Mouse (Mus musculus) CH12.LX (cell line): ENCODE measurements around the gene Timeless. TPM values are rescaled to one million over a fixed set of nuclear protein-coding genes. Genes with fewer than 3 reads are reported as not detected.

Experiments
- DNase-seq: peaks from one replicate; pipeline ENCODE4 v3.0.0-alpha.2; 2013; ENCODE audit errors: extremely low read depth
- H3K27ac ChIP-seq: 2 replicates; pipeline ENCODE4 v1.5.1; 2012; ENCODE audit warnings: low read depth, mild to moderate bottlenecking, control low read depth, moderate library complexity; ENCODE audit not compliant: insufficient read depth
- H3K27me3 ChIP-seq: replicated peaks from 2 replicates; pipeline ENCODE3; 2012; ENCODE audit warnings: inconsistent platforms
- H3K36me3 ChIP-seq, 2 experiments: replicated peaks in 1 of 2; 2 replicates each; pipeline versions ENCODE3 to v1.6.1; 2012; ENCODE audit warnings: inconsistent platforms in 1 of 2, low read length in 1 of 2, mild to moderate bottlenecking in 1 of 2, mixed read lengths in 1 of 2, moderate library complexity in 1 of 2; ENCODE audit not compliant: control insufficient read depth in 1 of 2, insufficient read depth in 1 of 2
- H3K4me1 ChIP-seq, 2 experiments: 2 replicates each; pipeline ENCODE4 v1.6.1; 2012; ENCODE audit warnings: inconsistent platforms in 1 of 2, moderate library complexity in 1 of 2; ENCODE audit not compliant: insufficient read depth in 2 of 2, control insufficient read depth in 1 of 2
- H3K4me2 ChIP-seq: 2 replicates; pipeline ENCODE4 v1.6.1; 2012; ENCODE audit warnings: low read depth, mild to moderate bottlenecking, control low read depth; ENCODE audit not compliant: poor library complexity, insufficient read depth, severe bottlenecking
- H3K4me3 ChIP-seq, 3 experiments: fragments of 150-350 bp in 1 of 3; sonication (generic) in 1 of 3; replicated peaks in 1 of 3; 2 replicates each; pipeline versions ENCODE3 to v1.5.1; 2011 to 2012; ENCODE audit warnings: low read depth in 2 of 3, low read length in 2 of 3, mild to moderate bottlenecking in 2 of 3, moderate library complexity in 2 of 3, control low read depth in 1 of 3, improper control_type of control experiment in 1 of 3, inconsistent platforms in 1 of 3, mixed read lengths in 1 of 3; ENCODE audit not compliant: poor library complexity in 1 of 3
- H3K79me2 ChIP-seq: replicated peaks from 2 replicates; pipeline ENCODE4 v1.6.1; 2012; ENCODE audit warnings: mild to moderate bottlenecking, moderate library complexity; ENCODE audit not compliant: control insufficient read depth, poor library complexity, insufficient read depth, severe bottlenecking; ENCODE audit errors: extremely low read depth
- H3K9ac ChIP-seq: 2 replicates; pipeline ENCODE4 v1.6.1; 2012; ENCODE audit warnings: low read depth, mild to moderate bottlenecking, control low read depth, moderate library complexity; ENCODE audit not compliant: insufficient read depth
- H3K9me3 ChIP-seq: replicated peaks from 2 replicates; pipeline ENCODE3; 2012; ENCODE audit warnings: low read length, inconsistent platforms, mixed read lengths
- CHD1 ChIP-seq: IDR thresholded peaks from 2 replicates; pipeline ENCODE4 v1.6.1; 2012; ENCODE audit warnings: low read depth, low read length, improper control_type of control experiment, inconsistent platforms
- CTCF ChIP-seq, 2 experiments: IDR thresholded peaks in 1 of 2; conservative IDR thresholded peaks in 1 of 2; 2 replicates each; pipeline ENCODE4 v1.5.1; 2011 to 2012; ENCODE audit warnings: low read depth in 2 of 2, low read length in 2 of 2, improper control_type of control experiment in 1 of 2, inconsistent platforms in 1 of 2, mild to moderate bottlenecking in 1 of 2, moderate library complexity in 1 of 2
- ELF1 ChIP-seq: IDR thresholded peaks from 2 replicates; pipeline ENCODE4 v1.6.1; 2014; ENCODE audit warnings: low read depth, mild to moderate bottlenecking, inconsistent platforms, low read length, improper control_type of control experiment
- EP300 ChIP-seq: IDR thresholded peaks from 2 replicates; pipeline ENCODE4 v1.6.1; 2011; ENCODE audit warnings: low read length, improper control_type of control experiment
- ETS1 ChIP-seq: conservative IDR thresholded peaks from 2 replicates; pipeline ENCODE4 v1.6.1; 2012; ENCODE audit warnings: low read depth, mild to moderate bottlenecking, inconsistent platforms, low read length, improper control_type of control experiment, moderate library complexity
- GABPA ChIP-seq: IDR thresholded peaks from 2 replicates; pipeline ENCODE4 v1.6.1; 2012; ENCODE audit warnings: low read depth, low read length, improper control_type of control experiment, inconsistent platforms; ENCODE audit not compliant: insufficient replicate concordance
- HCFC1 ChIP-seq: IDR thresholded peaks from 2 replicates; pipeline ENCODE4 v1.6.1; 2012; ENCODE audit warnings: low read depth, mild to moderate bottlenecking, inconsistent platforms, low read length, improper control_type of control experiment
- MAFK ChIP-seq: IDR thresholded peaks from 2 replicates; pipeline ENCODE4 v1.6.1; 2011; ENCODE audit warnings: low read length, improper control_type of control experiment; ENCODE audit not compliant: insufficient replicate concordance
- MAZ ChIP-seq: IDR thresholded peaks from 2 replicates; pipeline ENCODE4 v1.6.1; 2012; ENCODE audit warnings: low read depth, mild to moderate bottlenecking, inconsistent platforms, low read length, improper control_type of control experiment, moderate library complexity
- MEF2A ChIP-seq: IDR thresholded peaks from 2 replicates; pipeline ENCODE4 v1.6.1; 2014; ENCODE audit warnings: low read depth, mild to moderate bottlenecking, inconsistent platforms, low read length, improper control_type of control experiment, borderline replicate concordance
- MYC ChIP-seq: IDR thresholded peaks from 2 replicates; pipeline ENCODE4 v1.6.1; 2011; ENCODE audit warnings: low read depth, mild to moderate bottlenecking, improper control_type of control experiment, low read length
- NELFE ChIP-seq: IDR thresholded peaks from 2 replicates; pipeline ENCODE4 v1.6.1; 2011; ENCODE audit warnings: low read depth, low read length, improper control_type of control experiment
- NRF1 ChIP-seq: IDR thresholded peaks from 2 replicates; pipeline ENCODE4 v1.6.1; 2014; ENCODE audit warnings: low read depth, mild to moderate bottlenecking, inconsistent platforms, low read length, improper control_type of control experiment, moderate library complexity
- PAX5 ChIP-seq: IDR thresholded peaks from 2 replicates; pipeline ENCODE4 v1.6.1; 2012; ENCODE audit warnings: low read length, inconsistent platforms, mixed read lengths
- POLR2A ChIP-seq: IDR thresholded peaks from 2 replicates; pipeline ENCODE4 v1.6.1; 2011; ENCODE audit warnings: low read depth, mild to moderate bottlenecking, improper control_type of control experiment, low read length
- RCOR1 ChIP-seq: conservative IDR thresholded peaks from 2 replicates; pipeline ENCODE4 v1.6.1; 2012; ENCODE audit warnings: low read depth, mild to moderate bottlenecking, inconsistent platforms, low read length, improper control_type of control experiment
- SIN3A ChIP-seq: IDR thresholded peaks from 2 replicates; pipeline ENCODE4 v1.6.1; 2012; ENCODE audit warnings: low read length, improper control_type of control experiment, inconsistent platforms
- TBP ChIP-seq: conservative IDR thresholded peaks from 2 replicates; pipeline ENCODE4 v1.6.1; 2011; ENCODE audit warnings: low read depth, low read length, improper control_type of control experiment
- TCF12 ChIP-seq: IDR thresholded peaks from 2 replicates; pipeline ENCODE4 v1.6.1; 2014; ENCODE audit warnings: low read depth, mild to moderate bottlenecking, inconsistent platforms, low read length, improper control_type of control experiment
- USF1 ChIP-seq: IDR thresholded peaks from 2 replicates; pipeline ENCODE4 v1.6.1; 2014; ENCODE audit warnings: low read depth, mild to moderate bottlenecking, inconsistent platforms, low read length, improper control_type of control experiment
- USF2 ChIP-seq: conservative IDR thresholded peaks from 2 replicates; pipeline ENCODE4 v1.6.1; 2011; ENCODE audit warnings: low read depth, low read length, improper control_type of control experiment
- ZC3H11A ChIP-seq: IDR thresholded peaks from 2 replicates; pipeline ENCODE4 v1.6.1; 2012; ENCODE audit warnings: low read depth, mild to moderate bottlenecking, inconsistent platforms, low read length, improper control_type of control experiment
- ZKSCAN1 ChIP-seq: IDR thresholded peaks from 2 replicates; pipeline ENCODE4 v1.6.1; 2012; ENCODE audit warnings: low read depth, inconsistent platforms, low read length, improper control_type of control experiment, borderline replicate concordance
- ZMIZ1 ChIP-seq: IDR thresholded peaks from 2 replicates; pipeline ENCODE4 v1.6.1; 2012; ENCODE audit warnings: low read depth, mild to moderate bottlenecking, inconsistent platforms, low read length, improper control_type of control experiment
- dilution Hi-C: fragments of 300-500 bp; cut with MboI; formaldehyde crosslinking; loops from 2 replicates; pipeline ENCODE4 v1.14.3; 2020; ENCODE audit warnings: low sequenced_read_pairs; ENCODE audit not compliant: extremely low pct_unique_long_range_greater_than_20kb, extremely low pct_ligation_motif_present
- in situ Hi-C: fragments of 300-500 bp; cut with MboI; formaldehyde crosslinking; loops from 3 replicates; pipeline ENCODE4 v1.14.3; 2019; ENCODE audit warnings: low sequenced_read_pairs, low pct_ligation_motif_present, low pct_unique_long_range_greater_than_20kb, mixed read lengths
- polyA plus RNA-seq: library from polyadenylated mRNA; unstranded; fragments of >175 nt; gene quantifications from 2 replicates; pipeline ENCODE4 v1.2.1, GENCODE M21; 2012; ENCODE audit warnings: low read depth; ENCODE audit not compliant: insufficient read length
- total RNA-seq, 2 experiments: library from RNA; depleted of rRNA; stranded (reverse); fragments of 300-350 nt in 1 of 2; fragments of >200 nt in 1 of 2; gene quantifications; 2 replicates each; pipeline ENCODE4 v1.2.3; 2012 to 2014

Gene Timeless
- total and polyA plus RNA-seq, 3 experiments = 31.7 to 65.9 (median 47.2) TPM

DNA sequence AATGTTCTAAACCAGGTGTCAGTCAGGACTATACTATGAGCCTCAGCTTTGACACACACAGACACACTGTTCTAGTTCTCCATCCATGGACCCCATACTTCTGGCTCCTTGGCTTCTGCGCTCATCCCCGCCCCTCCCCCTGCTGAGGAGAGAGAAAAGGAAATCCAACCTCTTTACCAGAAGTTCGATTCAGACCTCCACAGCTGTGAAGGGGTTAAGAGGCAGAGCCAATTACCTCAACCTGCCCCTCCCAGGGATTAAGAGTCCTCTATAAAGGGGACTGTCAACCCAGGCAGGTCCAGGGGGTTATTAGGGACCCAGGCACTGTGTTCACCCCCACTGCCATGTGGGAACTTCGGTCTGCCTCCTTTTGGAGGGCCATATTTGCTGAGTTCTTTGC, 6.3 kb upstream of the Timeless start, which contains the start of gene Mip:
Mip (plus strand) TSS at position 301 of the 400 bp plus-strand sequence.
- Histone ChIP-seq H3K4me3 (no peak within 1 kb of the TSS), H3K36me3 (no peaks in the 10 kb centered on the region), H3K27me3 (no peaks in the 10 kb centered on the region)
- no peak for DNase-seq
- TF ChIP-seq SIN3A = no peak
- TF ChIP-seq ZC3H11A = no peak
- TF ChIP-seq ELF1 = no peak
- TF ChIP-seq NELFE = no peak
- no peak for TF ChIP-seq ETS1
- no peak for TF ChIP-seq TCF12
- no peak for TF ChIP-seq ZKSCAN1
- no peak for TF ChIP-seq RCOR1
- TF ChIP-seq TBP = no peak
- no peak for TF ChIP-seq EP300
- TF ChIP-seq GABPA = no peak
- no peak for TF ChIP-seq MYC
- TF ChIP-seq HCFC1 = no peak
- no peak for TF ChIP-seq CTCF (conservative IDR thresholded peaks at IDR 0.05 in 1 of 2, IDR thresholded peaks at IDR 0.05 in 1 of 2; ENCODE audit: low read depth in 2 of 2, low read length in 2 of 2)
- TF ChIP-seq MAFK = no peak
- no peak for TF ChIP-seq POLR2A
- no peak for TF ChIP-seq MEF2A
- TF ChIP-seq, all 38 proteins: peak for 0
- H3K4me1 ChIP-seq = peaks cover under 1 to 2% of the 10 kb centered on the region in 2 experiments; a peak in 3 of 4 replicates
- no peaks in the 10 kb centered on the region for H3K79me2 ChIP-seq
- in situ Hi-C loops = no loop called here
- H3K9me3 ChIP-seq = no peaks in the 10 kb centered on the region
- dilution Hi-C loops = no loop called here
- no peak within 1 kb of the TSS for H3K9ac ChIP-seq
- H3K4me2 ChIP-seq = no peak within 1 kb of the TSS
- H3K27ac ChIP-seq = no peak within 1 kb of the TSS

GRCm38 (mm10) chr10:128227592-128227991, 4.3 kb upstream of the Timeless start:
- Histone ChIP-seq H3K79me2 (peaks cover 3% of the 10 kb centered on the region; the same call in 1 of the 2 replicates), H3K9me3 (no peaks in the 10 kb centered on the region), H3K36me3 (no peaks in the 10 kb centered on the region), H3K4me1 (peaks cover 0 to 7% of the 10 kb centered on the region in 2 experiments; a peak in 2 of 4 replicates), H3K4me3 (no peak overlapping the region), H3K27me3 (no peaks in the 10 kb centered on the region), H3K27ac (no peak overlapping the region), H3K4me2 (no peak overlapping the region)
- no peak for DNase-seq
- in situ Hi-C loops = no loop called here
- TF ChIP-seq RCOR1 (no peak), CHD1 (no peak), USF2 (no peak), SIN3A (no peak), ELF1 (no peak), ZMIZ1 (no peak), HCFC1 (no peak), NRF1 (no peak), MAZ (no peak), CTCF (conservative IDR thresholded peaks at IDR 0.05 in 1 of 2, IDR thresholded peaks at IDR 0.05 in 1 of 2; ENCODE audit: low read depth in 2 of 2, low read length in 2 of 2) (no peak), USF1 (no peak), PAX5 (no peak), EP300 (no peak), GABPA (no peak)
- TF ChIP-seq, all 38 proteins: peak for 0
- dilution Hi-C loops = no loop called here
- H3K9ac ChIP-seq = no peak overlapping the region
